Mouse (Mus musculus): ENCODE measurements around the gene B3gat3.
"Not testable (repeated sequence)": the region's sequence is repeated elsewhere in the genome, so short reads cannot be mapped to it uniquely, and the experiment has no call there.

B3gat3 gene

DNA sequence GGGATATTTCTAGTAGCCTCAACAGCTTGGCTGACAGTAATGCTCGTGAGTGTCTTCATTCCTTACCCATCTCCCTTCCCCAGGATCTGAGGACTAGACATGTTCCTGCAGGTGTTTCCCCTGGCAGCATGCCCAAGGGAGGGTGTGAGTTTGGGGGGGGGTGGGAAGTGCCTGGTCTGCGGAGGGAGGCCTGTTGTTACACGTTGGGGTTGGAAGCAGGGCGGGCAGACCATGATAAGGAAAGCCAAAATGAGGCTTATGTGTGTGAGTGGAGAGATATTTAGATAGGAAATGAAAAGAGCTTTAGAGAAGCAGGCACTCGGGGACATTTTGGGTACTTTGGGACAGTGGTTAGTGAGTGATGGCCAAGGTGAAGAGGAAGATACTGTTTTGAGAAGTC, 23.9 kb downstream of the B3gat3 start:
- no peak for DNase-seq

- peak; percentile 55 for DNase-seq
Observed at GRCm38 (mm10) chr19:8944750-8945149, 24.6 kb downstream of the B3gat3 start.

DNA sequence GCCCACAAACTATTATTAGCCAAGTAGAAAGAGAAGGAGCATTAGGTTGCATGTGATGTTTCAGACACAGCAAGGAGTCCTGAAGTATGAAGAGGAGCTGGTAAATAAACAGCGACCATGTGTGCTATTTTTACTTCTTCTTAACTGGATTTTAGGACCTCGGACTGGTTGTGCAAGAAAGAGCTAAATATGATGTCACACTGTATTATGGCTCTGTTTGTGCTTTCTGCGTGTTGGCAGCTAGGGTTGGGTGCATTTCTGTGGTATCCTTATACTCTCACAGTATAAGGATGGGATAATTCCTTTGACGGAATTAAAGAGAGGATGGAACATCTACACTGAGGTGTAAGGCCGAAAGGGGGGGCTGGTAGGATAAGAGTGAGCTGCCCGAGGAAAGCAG, 25.1 kb downstream of the B3gat3 start:
- no peak for DNase-seq

DNA sequence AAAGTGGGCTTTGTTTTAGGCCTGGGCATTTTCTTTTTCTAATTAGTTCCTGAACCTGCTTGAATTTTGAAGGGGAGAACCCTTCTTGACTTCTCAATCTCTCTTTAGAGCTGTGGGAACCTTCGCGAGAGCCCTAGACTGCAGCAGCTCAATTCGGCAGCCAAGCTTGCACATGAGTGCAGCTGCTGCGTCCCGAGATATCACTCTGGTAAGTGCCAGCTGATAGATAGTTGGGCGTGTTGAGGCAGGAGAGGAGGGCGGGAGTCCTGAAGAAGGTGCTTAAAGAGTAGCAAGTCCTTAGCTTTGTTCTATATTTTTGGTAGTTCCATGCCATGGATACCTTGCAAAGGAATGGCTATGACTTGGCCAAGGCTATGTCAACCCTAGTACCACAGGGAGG, 26.8 kb downstream of the B3gat3 start:
- DNase-seq: no peak

- DNase-seq: no peak
Observed at GRCm38 (mm10) chr19:8950190-8950589, 30.0 kb downstream of the B3gat3 start.

DNA sequence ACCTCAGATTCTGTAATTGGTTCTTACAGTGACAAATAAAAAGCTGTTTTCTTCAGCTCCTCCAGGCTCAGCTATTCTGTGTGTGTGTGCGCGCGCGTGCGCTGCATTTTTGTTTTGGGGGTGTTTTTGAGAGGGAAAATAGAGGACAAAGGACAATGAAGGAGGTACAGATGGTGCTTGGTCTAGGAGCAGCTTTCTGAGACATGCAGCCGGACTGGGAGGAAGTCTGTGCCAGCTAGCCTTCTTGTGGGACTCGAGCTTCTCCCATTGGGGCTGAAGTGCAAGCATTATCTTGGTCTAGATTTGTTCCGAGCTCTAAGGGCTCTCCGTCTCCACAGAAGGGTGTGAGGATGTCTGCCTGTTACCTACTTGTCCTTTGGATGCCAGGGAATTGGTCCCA, 32.1 kb downstream of the B3gat3 start:
- peak; percentile 25 for DNase-seq

- peak; percentile 81 for DNase-seq
Observed at GRCm38 (mm10) chr19:8953135-8954039, 33.2 kb downstream of the B3gat3 start, which contains the start of gene Tut1. Gene Tut1 (plus strand): TSS chr19:8953847.

DNA sequence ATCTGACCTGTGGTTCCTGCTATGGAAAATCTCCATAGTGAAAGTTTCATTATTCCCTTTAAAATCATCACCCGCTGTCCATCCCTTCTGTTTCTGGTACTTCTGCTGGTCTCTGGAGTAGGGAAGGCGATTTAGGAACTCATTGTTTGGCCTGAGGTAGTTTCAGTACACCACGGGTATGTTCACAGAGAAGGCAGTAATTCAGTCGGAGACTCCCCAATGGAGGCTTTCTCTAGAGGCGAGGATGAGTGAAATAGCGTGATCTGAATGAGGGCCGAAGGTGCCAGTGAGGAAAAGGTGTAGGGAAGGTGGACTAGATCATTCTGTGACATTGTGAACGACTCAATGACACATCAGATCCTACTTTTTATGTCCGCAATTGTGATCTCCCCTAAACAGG, 34.0 kb downstream of the B3gat3 start:
- no peak for DNase-seq

- DNase-seq: no peak
Observed at GRCm38 (mm10) chr19:8962256-8962655, 42.1 kb downstream of the B3gat3 start.

- no peak for DNase-seq
Observed at GRCm38 (mm10) chr19:8965075-8965474, 44.9 kb downstream of the B3gat3 start.

DNA sequence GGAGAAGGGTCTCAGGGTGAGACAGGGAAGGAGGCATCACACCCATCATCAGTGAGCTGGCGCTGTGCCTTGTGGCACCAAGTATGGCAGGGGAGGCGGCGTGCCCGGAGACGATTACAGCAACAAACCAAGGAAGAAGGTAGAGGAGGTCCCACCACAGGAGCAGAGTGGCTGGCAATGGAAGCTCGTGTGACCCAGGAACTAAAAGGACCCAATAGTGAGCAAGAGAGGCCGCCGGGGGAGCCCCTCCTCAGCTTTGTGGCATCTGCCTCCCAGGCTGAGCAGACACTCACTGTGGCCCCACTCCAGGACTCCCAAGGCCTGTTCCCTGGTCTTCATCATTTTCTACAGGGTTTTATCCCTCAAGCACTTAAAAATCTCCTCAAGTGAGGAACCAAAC, 45.6 kb downstream of the B3gat3 start:
- no peak for DNase-seq

DNA sequence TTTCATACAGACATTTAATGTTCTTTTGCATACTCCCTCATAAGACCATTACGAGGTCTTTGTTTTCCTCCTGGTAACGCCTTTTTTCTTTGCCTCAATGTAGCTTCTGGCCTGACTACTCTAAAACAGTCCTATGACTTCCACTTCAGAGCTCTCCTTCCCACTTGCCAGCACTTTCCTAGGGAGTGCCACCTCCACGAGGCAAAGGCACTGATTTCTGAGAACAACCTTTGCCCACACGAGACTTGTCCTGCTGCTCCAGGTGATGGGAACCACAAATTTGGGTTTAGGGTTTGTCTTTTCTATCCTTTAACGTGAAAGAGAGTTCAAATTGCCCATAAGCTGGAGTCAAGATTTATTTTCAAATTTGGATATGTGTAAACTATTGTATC, 46.0 kb downstream of the B3gat3 start:
- DNase-seq: no peak

GRCm38 (mm10) chr19:8966590-8967372, 46.6 kb downstream of the B3gat3 start, which contains the start of gene Eef1g:
Gene Eef1g (plus strand): TSS chr19:8967041.
- DNase-seq: peak; percentile 95

GRCm38 (mm10) chr19:8967373-8967743, 47.2 kb downstream of the B3gat3 start:
- no peak for DNase-seq

DNA sequence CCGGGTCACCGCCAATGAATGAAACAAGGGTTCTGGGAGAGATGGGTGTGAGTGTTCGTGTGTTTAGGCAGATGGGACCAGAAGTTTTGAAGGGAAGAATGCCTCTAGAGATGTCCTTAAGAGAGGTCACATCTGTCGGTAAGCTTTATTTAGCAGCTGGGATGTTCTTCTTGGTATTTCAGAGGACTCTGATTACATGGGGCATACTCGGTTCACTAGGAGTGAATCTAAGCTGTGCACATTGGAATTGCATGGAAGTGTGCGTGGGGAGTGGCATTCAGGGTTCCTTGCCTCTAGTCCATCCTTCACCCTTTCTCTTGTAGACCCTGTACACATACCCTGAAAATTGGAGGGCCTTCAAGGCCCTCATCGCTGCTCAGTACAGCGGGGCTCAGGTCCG, 47.7 kb downstream of the B3gat3 start:
- no peak for DNase-seq

- DNase-seq: not testable (repeated sequence)
Observed at GRCm38 (mm10) chr19:8972491-8972890, 52.3 kb downstream of the B3gat3 start.

DNA sequence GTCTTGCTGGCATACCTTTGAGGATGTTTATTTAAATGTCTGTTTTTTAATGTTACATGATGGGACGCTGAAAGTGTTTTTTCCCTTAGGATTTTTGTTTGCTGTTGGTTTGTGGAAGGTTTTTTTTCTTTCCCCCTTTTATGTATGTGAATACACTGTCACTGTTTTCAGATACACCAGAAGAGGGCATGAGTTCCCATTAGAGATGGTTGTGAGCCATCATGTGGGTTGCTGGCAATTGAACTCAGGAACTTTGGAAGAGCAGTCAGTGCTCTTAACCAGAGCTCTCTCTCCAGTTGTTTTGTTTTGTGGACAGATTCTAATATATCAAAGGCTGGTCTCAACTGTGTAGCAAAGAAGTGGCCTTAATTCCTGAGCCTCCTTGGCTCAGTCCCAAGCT, 54.5 kb downstream of the B3gat3 start:
- DNase-seq: no peak

- DNase-seq: no peak
Observed at GRCm38 (mm10) chr19:8975491-8975890, 55.3 kb downstream of the B3gat3 start.

DNA sequence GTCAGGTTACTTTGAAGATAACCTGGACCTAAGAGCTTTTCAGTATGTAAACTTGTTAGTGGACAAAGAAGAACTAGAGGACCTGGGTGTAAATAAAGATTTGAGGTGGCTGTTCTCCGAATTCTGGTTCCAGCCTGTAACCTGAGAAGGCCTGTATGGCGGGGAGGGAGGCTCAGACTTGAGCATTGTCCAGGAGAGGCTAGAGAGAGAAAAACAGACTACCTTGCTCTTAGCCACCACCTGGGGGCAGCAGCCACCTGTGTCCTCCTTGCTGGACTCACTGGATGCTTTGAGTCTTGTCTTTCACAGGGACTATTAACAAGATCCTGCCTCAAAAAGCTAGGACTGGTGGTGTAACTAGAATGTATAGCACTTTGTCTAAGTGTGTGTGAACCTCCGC, 56.4 kb downstream of the B3gat3 start:
- no peak for DNase-seq

Measured in right cerebral cortex, postnatal 4 days (tissue).